Mouse (Mus musculus) kidney, embryonic 14.5 days (tissue): ENCODE measurements around the gene Defb28. TPM values are rescaled to one million over a fixed set of nuclear protein-coding genes. Genes with fewer than 3 reads are reported as not detected.

Source experiments
- polyA plus RNA-seq: library from polyadenylated mRNA; unstranded; fragments of >200 nt; fragmentation: Nextera tagmentation; extraction: Ambion mirVana; gene quantifications from 2 replicates; pipeline ENCODE4 v1.2.1, GENCODE M21; 2014

The Defb28 gene
- polyA plus RNA-seq, 1 experiment from 2014 or later, result not detected

Other genes starting within 250 kb of the Defb28 start
- gene Tbc1d20, start 224.4 kb upstream of the Defb28 start, polyA plus RNA-seq, result 19.4 and 37.4 TPM in 2 replicates
- gene Rbck1, start 185.6 kb upstream of the Defb28 start, polyA plus RNA-seq, result 59.1 and 87.1 TPM in 2 replicates
- gene Trib3, start 174.2 kb upstream of the Defb28 start, polyA plus RNA-seq, result 0.57 and 0.61 TPM in 2 replicates
- 1.7 and 2.4 TPM in 2 replicates for gene Nrsn2, start 141.6 kb upstream of the Defb28 start, polyA plus RNA-seq
- gene Sox12, start 120.2 kb upstream of the Defb28 start, polyA plus RNA-seq, result 22.3 and 25.3 TPM in 2 replicates
- gene Zcchc3, start 103.2 kb upstream of the Defb28 start, polyA plus RNA-seq, result 51.1 and 62.2 TPM in 2 replicates
- gene 6820408C15Rik, start 102.7 kb upstream of the Defb28 start, polyA plus RNA-seq, result 0.37 TPM in 2 replicates
- not detected in 2 replicates for gene Defb23, start 53.6 kb upstream of the Defb28 start, polyA plus RNA-seq
- gene Defb20, start 41.2 kb upstream of the Defb28 start, polyA plus RNA-seq, result not detected in 2 replicates
- gene Defb22, start 28.1 kb upstream of the Defb28 start, polyA plus RNA-seq, result not detected in 2 replicates
- not detected in 2 replicates for gene Defb26, start 6.6 kb upstream of the Defb28 start, polyA plus RNA-seq
- gene Defb29, start 21.8 kb downstream of the Defb28 start, polyA plus RNA-seq, result 0.66 TPM in 1 of 2 replicates, not detected in the other
- gene Gm17416, start 51.1 kb downstream of the Defb28 start, polyA plus RNA-seq, result not detected in 2 replicates
- gene Defb21, start 54.5 kb downstream of the Defb28 start, polyA plus RNA-seq, result not detected in 2 replicates
- not detected in 2 replicates for gene Defb19, start 62.1 kb downstream of the Defb28 start, polyA plus RNA-seq
- not detected in 2 replicates for gene Defb45, start 81.1 kb downstream of the Defb28 start, polyA plus RNA-seq
- 1.1 TPM in 2 replicates for gene Defb36, start 86.1 kb downstream of the Defb28 start, polyA plus RNA-seq
- 28.2 and 37.2 TPM in 2 replicates for gene Defb25, start 104.8 kb downstream of the Defb28 start, polyA plus RNA-seq
- gene Rem1, start 108.7 kb downstream of the Defb28 start, polyA plus RNA-seq, result 46.9 and 61.8 TPM in 2 replicates
- gene H13, start 151.2 kb downstream of the Defb28 start, polyA plus RNA-seq, result 127 and 147 TPM in 2 replicates
- gene Mcts2, start 168.8 kb downstream of the Defb28 start, polyA plus RNA-seq, result 35.4 and 40.8 TPM in 2 replicates
- 129 and 178 TPM in 2 replicates for gene Id1, start 218.0 kb downstream of the Defb28 start, polyA plus RNA-seq
- 12.1 and 18.8 TPM in 2 replicates for gene Cox4i2, start 235.9 kb downstream of the Defb28 start, polyA plus RNA-seq